Mouse (Mus musculus): ENCODE measurements around the gene Cttnbp2.

Gene Cttnbp2

GRCm38 (mm10) chr6:18467777-18468176 lies 46.9 kb downstream of the Cttnbp2 start:
- no peak for DNase-seq

- no peak for DNase-seq
Observed at GRCm38 (mm10) chr6:18466227-18466626, 48.4 kb downstream of the Cttnbp2 start.

GRCm38 (mm10) chr6:18465626-18466025 lies 49.0 kb downstream of the Cttnbp2 start:
- no peak for DNase-seq

- peak; percentile 17 to 54 for DNase-seq
Observed at GRCm38 (mm10) chr6:18459657-18460056, 55.0 kb downstream of the Cttnbp2 start.

GRCm38 (mm10) chr6:18450551-18451193 lies 64.0 kb downstream of the Cttnbp2 start:
- DNase-seq, result no peak

GRCm38 (mm10) chr6:18448078-18448477 lies 66.6 kb downstream of the Cttnbp2 start:
- DNase-seq, result no peak

GRCm38 (mm10) chr6:18446917-18447316 lies 67.7 kb downstream of the Cttnbp2 start:
- DNase-seq, result no peak

GRCm38 (mm10) chr6:18446359-18446758 lies 68.3 kb downstream of the Cttnbp2 start:
- DNase-seq, result no peak

GRCm38 (mm10) chr6:18445747-18446146 lies 68.9 kb downstream of the Cttnbp2 start:
- peak; percentile 26 to 41 for DNase-seq

- DNase-seq, result no peak
Observed at GRCm38 (mm10) chr6:18442303-18442702, 72.3 kb downstream of the Cttnbp2 start.

- DNase-seq, result no peak
Observed at GRCm38 (mm10) chr6:18440918-18441532, 73.6 kb downstream of the Cttnbp2 start.

- no peak for DNase-seq
Observed at GRCm38 (mm10) chr6:18436127-18436812, 78.4 kb downstream of the Cttnbp2 start.

GRCm38 (mm10) chr6:18434828-18435531 lies 79.7 kb downstream of the Cttnbp2 start:
- no peak for DNase-seq

GRCm38 (mm10) chr6:18434355-18434754 lies 80.3 kb downstream of the Cttnbp2 start:
- no peak for DNase-seq

- no peak for DNase-seq
Observed at GRCm38 (mm10) chr6:18432362-18432761, 82.3 kb downstream of the Cttnbp2 start.

- DNase-seq, result no peak
Observed at GRCm38 (mm10) chr6:18431891-18432290, 82.8 kb downstream of the Cttnbp2 start.

- no peak for DNase-seq
Observed at GRCm38 (mm10) chr6:18430062-18430461, 84.6 kb downstream of the Cttnbp2 start.

GRCm38 (mm10) chr6:18424822-18425221 lies 89.8 kb downstream of the Cttnbp2 start:
- DNase-seq, result no peak

- no peak for DNase-seq
Observed at GRCm38 (mm10) chr6:18424367-18424766, 90.3 kb downstream of the Cttnbp2 start.

GRCm38 (mm10) chr6:18423112-18423511 lies 91.5 kb downstream of the Cttnbp2 start:
- DNase-seq, result no peak

GRCm38 (mm10) chr6:18421561-18421960 lies 93.1 kb downstream of the Cttnbp2 start:
- DNase-seq, result no peak

GRCm38 (mm10) chr6:18420660-18421059 lies 94.0 kb downstream of the Cttnbp2 start:
- peak; percentile 18 to 45 for DNase-seq

- no peak for DNase-seq
Observed at GRCm38 (mm10) chr6:18417866-18418454, 96.7 kb downstream of the Cttnbp2 start.

Data from cerebellum, postnatal 25 days (tissue).